ENCODE assay signal across 11 mouse cellular contexts in genomic region chr16:20477270-20477669, GRCm38 (mm10). TPM values are rescaled to one million over a fixed set of nuclear protein-coding genes. Genes with fewer than 3 reads are reported as not detected.
A peak's percentile ranks its signal among the peaks of the same experiment; 100 is the strongest.
DNase-seq lines count a peak whose midpoint lies in the region; ATAC-seq and TF ChIP-seq lines count a peak whose summit lies in the region.
"Had no signal": no experiment of that assay in that cellular context is flagged by ENCODE, and none has a peak within 500 bp of the region (broad histone marks: within the 10 kb centered on the region; RNA-seq: fewer than 3 reads in every experiment).

No protein-coding gene starts in this region.

- intact Hi-C loops in heart, postnatal 25 days (cut with DNase I): no loop called here

- no peak overlapping the region for H3K4me3 ChIP-seq in heart, embryonic 15.5 days
- no peak overlapping the region for H3K4me3 ChIP-seq in lung, embryonic 14.5 days (ENCODE audit: low read depth, low read length)
- no peak overlapping the region for H3K4me3 ChIP-seq in intestine, embryonic 15.5 days (replicated peaks)
- no peak overlapping the region for H3K4me3 ChIP-seq in stomach, embryonic 16.5 days (replicated peaks; ENCODE audit: low read length)
- H3K4me3 ChIP-seq: layer of hippocampus, adult 2 months; midbrain, embryonic 13.5 days had no signal

- TF ChIP-seq CTCF in lung, embryonic 14.5 days (IDR thresholded peaks at IDR 0.05; ENCODE audit: low read depth): no peak

- no peaks in the 10 kb centered on the region for H3K9me3 ChIP-seq in heart, embryonic 15.5 days (replicated peaks)
- H3K9me3 ChIP-seq in lung, embryonic 14.5 days (ENCODE audit: low read depth, low read length): no peaks in the 10 kb centered on the region
- no peaks in the 10 kb centered on the region for H3K9me3 ChIP-seq in intestine, embryonic 15.5 days
- no peaks in the 10 kb centered on the region for H3K9me3 ChIP-seq in stomach, embryonic 16.5 days (replicated peaks; ENCODE audit: control insufficient read depth, low read length)
- H3K9me3 ChIP-seq: midbrain, embryonic 13.5 days had no signal

- H3K36me3 ChIP-seq in heart, embryonic 15.5 days: no peaks in the 10 kb centered on the region
- no peaks in the 10 kb centered on the region for H3K36me3 ChIP-seq in lung, embryonic 14.5 days (ENCODE audit: insufficient read depth)
- no peaks in the 10 kb centered on the region for H3K36me3 ChIP-seq in intestine, embryonic 15.5 days
- no peaks in the 10 kb centered on the region for H3K36me3 ChIP-seq in stomach, embryonic 16.5 days (ENCODE audit: control insufficient read depth, insufficient read depth, low read length)
- H3K36me3 ChIP-seq: midbrain, embryonic 13.5 days had no signal

- ATAC-seq in heart, embryonic 15.5 days (replicated peaks; ENCODE audit: insufficient number of reproducible peaks, insufficient read depth, low FRiP score, low read depth): peak; percentile 67
- ATAC-seq in lung, embryonic 14.5 days (ENCODE audit: insufficient read depth): peak; percentile 69
- peak; percentile 46 for ATAC-seq in intestine, embryonic 15.5 days
- peak; percentile 49; the same call in 1 of the 2 replicates for ATAC-seq in stomach, embryonic 16.5 days (ENCODE audit: insufficient read depth, low FRiP score)
- ATAC-seq: inflammation-experienced regulatory T-cells, adult 6 months; midbrain, embryonic 13.5 days had no signal

- H3K4me1 ChIP-seq in heart, embryonic 15.5 days (replicated peaks): peaks cover 15% of the 10 kb centered on the region
- no peaks in the 10 kb centered on the region for H3K4me1 ChIP-seq in lung, embryonic 14.5 days (ENCODE audit: insufficient read depth)
- no peaks in the 10 kb centered on the region; the same call in 1 of the 2 replicates for H3K4me1 ChIP-seq in intestine, embryonic 15.5 days (replicated peaks)
- 0 out of 2 replicates have a peak, but pooled peaks cover 2% of the 10 kb centered on the region for H3K4me1 ChIP-seq in stomach, embryonic 16.5 days (ENCODE audit: control insufficient read depth, insufficient read depth, low read length)
- H3K4me1 ChIP-seq: midbrain, embryonic 13.5 days had no signal

- peak overlapping the region; percentile 13; the same call in 1 of the 2 replicates for H3K4me2 ChIP-seq in heart, embryonic 15.5 days
- no peak overlapping the region for H3K4me2 ChIP-seq in lung, embryonic 14.5 days
- no peak overlapping the region for H3K4me2 ChIP-seq in intestine, embryonic 15.5 days (replicated peaks)
- no peak overlapping the region for H3K4me2 ChIP-seq in stomach, embryonic 16.5 days (ENCODE audit: low read depth, low read length)
- H3K4me2 ChIP-seq: midbrain, embryonic 13.5 days had no signal

- no peak for DNase-seq in heart, postnatal 25 days (ENCODE audit: low spot score)
- peak; percentile 7 for DNase-seq in lung, embryonic 14.5 days
- DNase-seq in lung, adult 18-20 months: no peak
- DNase-seq in urinary bladder, postnatal 10 days (ENCODE audit: low spot score): no peak
- DNase-seq: cerebellum, adult 8-10 months had no signal

- WGBS in heart, embryonic 15.5 days: 25% methylated on average over 3 of the region's 3 CpGs
- 34% methylated on average over 3 of the region's 3 CpGs for WGBS in lung, embryonic 14.5 days
- 40% methylated on average over 3 of the region's 3 CpGs for WGBS in intestine, embryonic 15.5 days
- 26% methylated on average over 3 of the region's 3 CpGs for WGBS in stomach, embryonic 16.5 days

- peak overlapping the region; percentile 92 for H3K27ac ChIP-seq in heart, embryonic 15.5 days
- H3K27ac ChIP-seq in lung, embryonic 14.5 days (ENCODE audit: low read depth): peak overlapping the region; percentile 90
- H3K27ac ChIP-seq in intestine, embryonic 15.5 days: peak overlapping the region; percentile 13; the same call in 1 of the 2 replicates
- peak overlapping the region; percentile 39; the same call in 1 of the 2 replicates for H3K27ac ChIP-seq in stomach, embryonic 16.5 days (ENCODE audit: low read length)
- H3K27ac ChIP-seq: layer of hippocampus, adult 2 months; midbrain, embryonic 13.5 days had no signal

- no peaks in the 10 kb centered on the region for H3K27me3 ChIP-seq in heart, embryonic 15.5 days
- no peaks in the 10 kb centered on the region for H3K27me3 ChIP-seq in lung, embryonic 14.5 days (ENCODE audit: insufficient read depth, low read length)
- H3K27me3 ChIP-seq in intestine, embryonic 15.5 days (replicated peaks): no peaks in the 10 kb centered on the region
- no peaks in the 10 kb centered on the region for H3K27me3 ChIP-seq in stomach, embryonic 16.5 days (ENCODE audit: control insufficient read depth, insufficient read depth, low read length)
- H3K27me3 ChIP-seq: midbrain, embryonic 13.5 days had no signal

- no peak overlapping the region for H3K9ac ChIP-seq in heart, embryonic 15.5 days
- H3K9ac ChIP-seq in lung, embryonic 14.5 days: no peak overlapping the region; the same call in 1 of the 2 replicates
- no peak overlapping the region for H3K9ac ChIP-seq in intestine, embryonic 15.5 days
- no peak overlapping the region for H3K9ac ChIP-seq in stomach, embryonic 16.5 days (ENCODE audit: low read length)
- H3K9ac ChIP-seq: midbrain, embryonic 13.5 days had no signal

RNA-seq across cellular contexts. Expression of gene Eif2b5, which starts 21.3 kb away (rescaled TPM):
- 66.6 and 75.9 TPM in 2 replicates for polyA plus RNA-seq in heart, embryonic 15.5 days (2015; fragmentation: Nextera tagmentation; extraction: Ambion mirVana)
- 10 to 100 TPM; 52.4 to 59.1 TPM for total RNA-seq in heart, postnatal 25 days (2021)
- polyA plus RNA-seq in lung, embryonic 14.5 days (2014; fragmentation: Nextera tagmentation; extraction: Ambion mirVana): 111 and 112 TPM in 2 replicates
- polyA plus RNA-seq in intestine, embryonic 15.5 days (2015; fragmentation: Nextera tagmentation; extraction: Ambion mirVana): 99.4 and 102 TPM in 2 replicates
- polyA plus RNA-seq in stomach, embryonic 16.5 days (2015; fragmentation: Nextera tagmentation; extraction: Ambion mirVana): 93.0 and 94.7 TPM in 2 replicates

RNA-seq across cellular contexts. Expression of gene Dvl3, which starts 39.5 kb away (rescaled TPM):
- 16.9 and 24.3 TPM in 2 replicates for polyA plus RNA-seq in heart, embryonic 15.5 days (2015; fragmentation: Nextera tagmentation; extraction: Ambion mirVana)
- 10 to 100 TPM; 44.9 to 46.8 TPM for total RNA-seq in heart, postnatal 25 days (2021)
- polyA plus RNA-seq in lung, embryonic 14.5 days (2014; fragmentation: Nextera tagmentation; extraction: Ambion mirVana): 24.6 and 25.2 TPM in 2 replicates
- 18.1 and 19.5 TPM in 2 replicates for polyA plus RNA-seq in intestine, embryonic 15.5 days (2015; fragmentation: Nextera tagmentation; extraction: Ambion mirVana)
- polyA plus RNA-seq in stomach, embryonic 16.5 days (2015; fragmentation: Nextera tagmentation; extraction: Ambion mirVana): 17.4 and 17.6 TPM in 2 replicates

RNA-seq across cellular contexts. Expression of gene Abcc5, which starts 51.1 kb away (rescaled TPM):
- 55.5 and 60.5 TPM in 2 replicates for polyA plus RNA-seq in heart, embryonic 15.5 days (2015; fragmentation: Nextera tagmentation; extraction: Ambion mirVana)
- total RNA-seq in heart, postnatal 25 days (2021): 10 to 100 TPM; 30.6 to 34.8 TPM
- 60.2 and 63.0 TPM in 2 replicates for polyA plus RNA-seq in lung, embryonic 14.5 days (2014; fragmentation: Nextera tagmentation; extraction: Ambion mirVana)
- polyA plus RNA-seq in intestine, embryonic 15.5 days (2015; fragmentation: Nextera tagmentation; extraction: Ambion mirVana): 39.4 and 40.0 TPM in 2 replicates
- polyA plus RNA-seq in stomach, embryonic 16.5 days (2015; fragmentation: Nextera tagmentation; extraction: Ambion mirVana): 59.9 and 60.2 TPM in 2 replicates

RNA-seq across cellular contexts. Expression of gene Ap2m1, which starts 58.0 kb away (rescaled TPM):
- 440 and 469 TPM in 2 replicates for polyA plus RNA-seq in heart, embryonic 15.5 days (2015; fragmentation: Nextera tagmentation; extraction: Ambion mirVana)
- 100 to 1,000 TPM; 201 to 215 TPM for total RNA-seq in heart, postnatal 25 days (2021)
- 641 and 646 TPM in 2 replicates for polyA plus RNA-seq in lung, embryonic 14.5 days (2014; fragmentation: Nextera tagmentation; extraction: Ambion mirVana)
- 614 and 624 TPM in 2 replicates for polyA plus RNA-seq in intestine, embryonic 15.5 days (2015; fragmentation: Nextera tagmentation; extraction: Ambion mirVana)
- 565 and 588 TPM in 2 replicates for polyA plus RNA-seq in stomach, embryonic 16.5 days (2015; fragmentation: Nextera tagmentation; extraction: Ambion mirVana)

Comparison
In these comparisons a context has a peak if more than half of its experiments do, and no peak if none do; other contexts are left out.
1. H3K27ac ChIP-seq: peak in every context shown above with its lines; median percentile 92 in heart, embryonic 15.5 days; 90 in lung, embryonic 14.5 days; 39 in stomach, embryonic 16.5 days; 13 in intestine, embryonic 15.5 days.